Mouse (Mus musculus) midbrain, embryonic 13.5 days (tissue): ENCODE results near the gene Cyba. TPM values are rescaled to one million over a fixed set of nuclear protein-coding genes. Genes with fewer than 3 reads are reported as not detected.

ENCODE experiments used
- ATAC-seq: fragments of 200-750 bp; cut with Nextera tagmentation; 2 replicates; pipeline ENCODE4 v1.8.0; 2017; ENCODE audit warnings: mild to moderate bottlenecking, moderate TSS enrichment, moderate library complexity
- H3K27ac ChIP-seq: fragments of 300-500 bp; sonication (generic); 2 replicates; pipeline ENCODE4 v1.5.1; 2015; ENCODE audit warnings: inconsistent platforms, mild to moderate bottlenecking, moderate library complexity
- H3K27me3 ChIP-seq: fragments of 300-500 bp; sonication (generic); 2 replicates; pipeline ENCODE4 v1.6.1; 2015; ENCODE audit warnings: mild to moderate bottlenecking, inconsistent platforms
- H3K36me3 ChIP-seq: fragments of 300-500 bp; sonication (generic); 2 replicates; pipeline ENCODE4 v1.6.1; 2015; ENCODE audit warnings: mild to moderate bottlenecking, inconsistent platforms
- H3K4me1 ChIP-seq: fragments of 300-500 bp; sonication (generic); replicated peaks from 2 replicates; pipeline ENCODE4 v1.6.1; 2015; ENCODE audit warnings: inconsistent platforms
- H3K4me2 ChIP-seq: fragments of 300-500 bp; sonication (generic); replicated peaks from 2 replicates; pipeline ENCODE4 v1.6.1; 2015; ENCODE audit warnings: moderate library complexity, mild to moderate bottlenecking, inconsistent platforms
- H3K4me3 ChIP-seq: fragments of 300-500 bp; sonication (generic); replicated peaks from 2 replicates; pipeline ENCODE4 v1.5.1; 2015; ENCODE audit warnings: mild to moderate bottlenecking, inconsistent platforms
- H3K9ac ChIP-seq: fragments of 300-500 bp; sonication (generic); replicated peaks from 2 replicates; pipeline ENCODE4 v1.6.1; 2015; ENCODE audit warnings: mild to moderate bottlenecking, inconsistent platforms
- H3K9me3 ChIP-seq: fragments of 300-500 bp; sonication (generic); 2 replicates; pipeline ENCODE4 v1.6.1; 2016; ENCODE audit warnings: mild to moderate bottlenecking, inconsistent platforms
- WGBS: fragments of 180-500 bp; shearing (Covaris S2); methylation state at CpG from one replicate; pipeline ENCODE4 v1.1.7; 2015; 5-methylcytosine and 5-hydroxymethylcytosine counted together
- microRNA-seq: library from miRNA; unstranded; fragments of <30 nt; microRNA quantifications from one replicate; pipeline ENCODE4, GENCODE M21; 2016
- polyA plus RNA-seq: library from polyadenylated mRNA; unstranded; fragments of >200 nt; fragmentation: Nextera tagmentation; extraction: Ambion mirVana; gene quantifications from 2 replicates; pipeline ENCODE4 v1.2.1, GENCODE M21; 2015

Gene Cyba
- polyA plus RNA-seq, 1 experiment from 2014 or later = 33.8 TPM

GRCm38 (mm10) chr8:122375320-122375719 lies 57.4 kb downstream of the Cyba start:
- Histone ChIP-seq H3K9ac (no peak overlapping the region), H3K4me1 (peaks cover 32% of the 10 kb centered on the region), H3K27me3 (no peaks in the 10 kb centered on the region), H3K36me3 (peaks cover 8% of the 10 kb centered on the region), H3K27ac (no peak overlapping the region), H3K4me2 (peak overlapping the region; percentile 53), H3K9me3 (no peaks in the 10 kb centered on the region), H3K4me3 (no peak overlapping the region)
- 0 out of 2 replicates have a peak, but pooled peaks have one; percentile 7 for ATAC-seq
- 92% methylated on average over 7 of the region's 7 CpGs for WGBS

Small RNA genes within 50 kb of the gene (microRNA-seq; reads per million reads assigned to microRNA genes)
- gene Gm24366 = not detected

Other genes with a start within 250 kb of the Cyba start
- 1.5 and 2.1 TPM in 2 replicates for gene Zfpm1, start 150.8 kb downstream of the Cyba start, polyA plus RNA-seq
- gene Trhr2, start 72.2 kb downstream of the Cyba start, polyA plus RNA-seq = not detected in 2 replicates
- gene Zc3h18, start 56.3 kb downstream of the Cyba start, polyA plus RNA-seq = 40.0 and 44.9 TPM in 2 replicates
- gene Il17c, start 10.9 kb downstream of the Cyba start, polyA plus RNA-seq = not detected in 2 replicates
- 45.9 and 47.5 TPM in 2 replicates for gene Mvd, start 10.5 kb upstream of the Cyba start, polyA plus RNA-seq
- not detected in 2 replicates for gene Snai3, start 27.8 kb upstream of the Cyba start, polyA plus RNA-seq
- gene Rnf166, start 43.1 kb upstream of the Cyba start, polyA plus RNA-seq = 37.8 and 38.1 TPM in 2 replicates
- 73.0 and 80.7 TPM in 2 replicates for gene Ctu2, start 43.2 kb upstream of the Cyba start, polyA plus RNA-seq
- gene Piezo1, start 118.4 kb upstream of the Cyba start, polyA plus RNA-seq = 1.6 and 2.9 TPM in 2 replicates
- 13.8 and 14.1 TPM in 2 replicates for gene Cdt1, start 135.1 kb upstream of the Cyba start, polyA plus RNA-seq
- gene Aprt, start 144.0 kb upstream of the Cyba start, polyA plus RNA-seq = 136 and 152 TPM in 2 replicates
- gene Galns, start 178.5 kb upstream of the Cyba start, polyA plus RNA-seq = 3.9 and 4.7 TPM in 2 replicates
- gene Trappc2l, start 178.7 kb upstream of the Cyba start, polyA plus RNA-seq = 98.5 and 102 TPM in 2 replicates
- gene Pabpn1l, start 189.8 kb upstream of the Cyba start, polyA plus RNA-seq = not detected in 2 replicates